Mouse (Mus musculus) myocyte (in vitro differentiated cells): ENCODE results near the gene Zfp983.

Experiments
- E2F4 ChIP-seq: IDR thresholded peaks from one replicate; pipeline ENCODE4 v1.6.1; 2011; ENCODE audit warnings: mild to moderate bottlenecking, control low read depth, moderate library complexity; ENCODE audit not compliant: insufficient read depth
- MAX ChIP-seq: IDR thresholded peaks from one replicate; pipeline ENCODE4 v1.6.1; 2011; ENCODE audit warnings: low read depth, mild to moderate bottlenecking, control low read depth
- POLR2A ChIP-seq: IDR thresholded peaks from one replicate; pipeline ENCODE4 v1.6.1; 2011; ENCODE audit warnings: low read depth, mild to moderate bottlenecking, control low read depth, moderate library complexity; ENCODE audit not compliant: insufficient read length
- TCF12 ChIP-seq: IDR thresholded peaks from one replicate; pipeline ENCODE4 v1.6.1; 2011; ENCODE audit warnings: mild to moderate bottlenecking, control low read depth; ENCODE audit not compliant: poor library complexity, insufficient read depth, severe bottlenecking
- USF1 ChIP-seq: IDR thresholded peaks from one replicate; pipeline ENCODE4 v1.6.1; 2011; ENCODE audit warnings: low read depth, mild to moderate bottlenecking, control low read depth, moderate library complexity

DNA sequence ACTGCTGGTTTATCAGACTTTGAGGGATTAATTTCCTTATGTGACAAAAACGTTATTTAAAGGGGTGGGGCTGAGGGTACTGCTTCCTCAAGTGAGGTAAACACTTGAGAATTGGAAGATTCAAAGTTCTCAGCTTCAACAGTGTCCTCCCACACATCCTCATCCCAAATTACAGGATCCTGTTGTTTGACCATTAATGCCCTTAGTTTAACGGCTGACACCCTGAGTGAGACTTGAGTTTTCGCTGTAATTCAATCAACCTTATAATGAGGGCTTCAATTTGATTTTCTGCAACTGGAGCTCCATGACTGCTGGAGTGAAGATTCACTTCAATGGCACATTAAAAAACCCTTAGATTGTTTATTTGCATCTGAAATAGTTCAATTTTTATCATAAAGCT lies 42.9 kb downstream of the Zfp983 start:
- TF ChIP-seq MAX (no peak), POLR2A (no peak), E2F4 (no peak), USF1 (no peak), TCF12 (no peak)
